Mouse (Mus musculus): ENCODE data around the gene Sdf4.

The Sdf4 gene

DNA sequence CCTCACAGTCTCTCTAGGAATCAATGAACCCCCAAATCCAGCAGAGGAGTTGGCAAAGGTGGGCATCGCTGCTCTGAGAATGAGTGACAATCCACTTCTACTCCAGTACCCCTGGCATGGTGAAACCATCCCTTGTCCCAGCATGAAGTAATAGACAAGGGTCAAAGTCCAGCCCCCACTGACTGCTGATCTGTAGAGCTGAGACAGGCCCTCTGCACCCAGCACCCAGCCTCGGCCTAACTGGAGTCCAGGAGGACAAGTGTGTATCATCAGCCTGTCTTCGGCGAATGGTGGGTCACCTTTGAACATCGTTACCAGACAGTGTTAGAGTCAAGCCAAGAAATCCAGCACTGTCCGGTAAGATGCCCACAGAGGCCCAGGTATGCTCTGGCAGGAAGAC lies 61.9 kb downstream of the Sdf4 start:
- no peak for DNase-seq (ENCODE audit: low spot score)

DNA sequence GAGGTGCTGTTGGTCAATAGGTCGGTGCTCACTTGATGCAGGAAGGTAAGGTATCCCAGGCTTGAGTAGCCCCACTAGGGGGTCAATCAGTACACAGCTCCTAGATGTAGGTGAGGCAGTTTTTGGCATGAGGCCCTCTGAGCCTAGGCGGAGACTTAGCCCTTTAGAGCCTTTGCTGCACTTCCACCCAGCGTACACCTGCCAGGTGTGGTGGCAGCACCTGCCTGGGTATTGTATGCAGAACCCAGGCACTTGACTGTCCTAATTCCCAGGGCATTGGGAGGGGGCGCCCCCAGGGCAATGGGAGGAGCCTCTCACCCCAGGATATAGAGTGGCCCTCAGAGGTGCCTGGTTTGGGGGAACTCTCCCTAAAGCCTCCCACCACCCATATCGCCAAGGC lies 62.5 kb downstream of the Sdf4 start:
- no peak for DNase-seq (ENCODE audit: low spot score)

DNA sequence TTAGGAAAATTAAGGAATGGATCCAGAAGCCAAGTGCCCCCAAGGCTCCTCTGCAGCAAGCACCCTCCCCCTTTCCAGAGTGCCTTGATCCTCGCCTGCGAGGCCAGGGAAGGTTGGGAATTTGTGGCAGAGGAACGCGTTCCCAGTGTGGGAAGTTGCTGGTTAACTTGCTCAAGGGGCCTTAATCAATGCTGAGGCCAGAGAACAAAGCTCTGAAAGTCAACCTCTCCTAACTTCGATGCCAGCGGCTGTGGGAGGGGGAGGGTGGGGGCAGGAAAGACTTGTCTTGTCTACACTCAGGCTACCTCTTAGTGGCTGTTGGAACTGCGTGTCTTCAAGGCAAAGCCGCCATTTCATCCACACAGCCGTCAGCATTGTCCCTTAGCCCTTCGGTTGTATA lies 65.0 kb downstream of the Sdf4 start:
- no peak for DNase-seq (ENCODE audit: low spot score)

DNA sequence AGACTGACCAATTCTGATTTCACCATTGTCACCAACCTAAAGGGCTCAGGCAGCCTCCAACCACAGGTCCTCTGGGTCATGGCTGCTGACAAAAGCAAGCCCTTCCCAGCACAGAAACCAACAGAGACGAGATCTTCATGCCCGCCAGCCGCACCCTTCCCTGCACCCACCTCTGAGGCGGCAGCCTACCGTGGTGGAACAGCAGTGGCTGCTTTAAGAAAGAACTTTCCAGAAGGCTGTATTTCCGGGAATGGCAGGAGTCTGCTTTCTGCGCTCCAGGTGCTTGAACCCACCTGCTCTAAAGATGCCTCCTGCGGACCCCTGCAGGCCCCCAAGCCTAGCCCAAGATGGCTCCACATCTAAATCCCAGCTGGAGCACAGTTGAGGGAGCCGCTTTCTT lies 66.2 kb downstream of the Sdf4 start:
- DNase-seq (ENCODE audit: low spot score): no peak

DNA sequence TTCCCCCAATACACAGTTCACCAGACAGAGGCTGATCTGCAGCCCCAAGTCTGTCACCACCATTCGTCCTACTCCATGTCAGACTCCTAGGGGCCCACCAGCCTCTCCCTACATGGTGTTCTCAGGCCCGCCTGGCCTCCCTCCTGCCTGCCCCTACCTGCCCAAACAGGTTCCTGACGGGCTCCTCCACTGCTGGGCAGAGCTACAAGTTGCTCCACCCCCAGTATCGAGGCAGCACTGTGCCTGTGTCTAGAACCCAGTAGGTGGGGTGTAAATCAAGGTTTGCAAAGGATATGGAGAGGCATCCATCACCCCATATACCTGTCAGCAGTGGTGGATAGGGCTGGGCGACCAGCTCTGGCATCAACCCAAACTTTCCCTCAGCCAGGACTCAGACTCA lies 66.6 kb downstream of the Sdf4 start, which contains the start of gene Ttll10:
Gene Ttll10, minus strand, starts transcription at position 154 of the 400 bp plus-strand sequence.
- DNase-seq (ENCODE audit: low spot score): peak; percentile 69

DNA sequence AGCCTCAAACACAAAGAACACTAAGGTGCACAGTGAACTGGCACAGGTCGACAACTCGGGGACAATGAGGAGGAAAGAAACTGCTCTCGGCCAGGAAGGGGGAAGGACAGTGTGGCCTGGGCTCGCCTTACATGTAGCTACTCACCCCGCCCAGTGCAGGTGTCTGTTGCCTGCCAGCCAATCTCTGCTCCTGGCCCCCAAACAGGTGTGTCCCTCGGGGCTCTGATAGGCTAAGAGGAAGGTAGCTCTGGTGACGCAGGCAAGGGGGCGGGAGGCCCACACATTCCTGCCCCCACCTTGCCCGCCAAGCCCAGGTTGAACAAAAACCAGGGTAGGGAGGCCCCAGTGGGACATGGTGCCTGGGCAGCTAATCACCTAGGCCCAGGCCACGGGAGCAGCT lies 67.0 kb downstream of the Sdf4 start:
- DNase-seq (ENCODE audit: low spot score): peak; percentile 60

Measured in urinary bladder, postnatal 25 days (tissue).